Mouse (Mus musculus) fibroblast of lung, adult 2 months (primary cell): Measurements from ENCODE around the gene Ibsp.

Experiments
- DNase-seq: peaks from one replicate; pipeline ENCODE4 v3.0.0-alpha.2; 2011; ENCODE audit warnings: low read depth

The Ibsp gene

GRCm38 (mm10) chr5:104342881-104343280 lies 43.9 kb downstream of the Ibsp start:
- no peak for DNase-seq

- DNase-seq: no peak
These were observed 45.7 kb downstream of the Ibsp start for GRCm38 (mm10) chr5:104344526-104345240.

- DNase-seq: peak; percentile 88
These were observed 46.3 kb downstream of the Ibsp start for GRCm38 (mm10) chr5:104345241-104345630.

- DNase-seq: no peak
These were observed 52.1 kb downstream of the Ibsp start for GRCm38 (mm10) chr5:104351041-104351440.

- DNase-seq: no peak
These were observed 52.9 kb downstream of the Ibsp start for GRCm38 (mm10) chr5:104351874-104352273.

- DNase-seq: no peak
These were observed 58.6 kb downstream of the Ibsp start for GRCm38 (mm10) chr5:104357575-104357974.

- DNase-seq: no peak
These were observed 59.6 kb downstream of the Ibsp start for GRCm38 (mm10) chr5:104358592-104358991.

GRCm38 (mm10) chr5:104359257-104359656 lies 60.3 kb downstream of the Ibsp start:
- no peak for DNase-seq
